Mouse (Mus musculus) kidney, postnatal 0 days (tissue): ENCODE measurements around the gene Prss35. TPM values are rescaled to one million over a fixed set of nuclear protein-coding genes. Genes with fewer than 3 reads are reported as not detected.

ENCODE experiments used
- ATAC-seq: fragments of 200-750 bp; cut with Nextera tagmentation; replicated peaks from 2 replicates; pipeline ENCODE4 v1.8.0; 2017; ENCODE audit warnings: low read depth, moderate number of reproducible peaks, moderate TSS enrichment, moderate library complexity; ENCODE audit not compliant: low FRiP score
- DNase-seq: peaks from one replicate; pipeline ENCODE4 v3.0.0-alpha.2; 2016; ENCODE audit warnings: low spot score
- H3K27ac ChIP-seq: fragments of 300-500 bp; sonication (generic); 2 replicates; pipeline ENCODE4 v1.5.1; 2014; ENCODE audit warnings: mild to moderate bottlenecking
- H3K27me3 ChIP-seq: fragments of 300-500 bp; sonication (generic); 2 replicates; pipeline ENCODE4 v1.6.1; 2014; ENCODE audit warnings: low read length, mixed read lengths; ENCODE audit not compliant: insufficient read depth
- H3K36me3 ChIP-seq: fragments of 300-500 bp; sonication (generic); 2 replicates; pipeline ENCODE4 v1.6.1; 2014; ENCODE audit warnings: low read length, mixed read lengths; ENCODE audit not compliant: insufficient read depth
- H3K4me1 ChIP-seq: fragments of 300-500 bp; sonication (generic); replicated peaks from 2 replicates; pipeline ENCODE4 v1.6.1; 2014; ENCODE audit warnings: antibody characterized with exemption, low read length, mixed read lengths; ENCODE audit not compliant: insufficient read depth
- H3K4me2 ChIP-seq: fragments of 300-500 bp; sonication (generic); 2 replicates; pipeline ENCODE4 v1.6.1; 2014; ENCODE audit warnings: mild to moderate bottlenecking, low read length, moderate library complexity, mixed read lengths
- H3K4me3 ChIP-seq: fragments of 300-500 bp; sonication (generic); replicated peaks from 2 replicates; pipeline ENCODE4 v1.5.1; 2014; ENCODE audit warnings: low read depth, low read length
- H3K9ac ChIP-seq: fragments of 300-500 bp; sonication (generic); 2 replicates; pipeline ENCODE4 v1.6.1; 2014; ENCODE audit warnings: low read depth, low read length
- H3K9me3 ChIP-seq: fragments of 300-500 bp; sonication (generic); replicated peaks from 2 replicates; pipeline ENCODE4 v1.6.1; 2016; ENCODE audit warnings: low read length, inconsistent platforms, mixed read lengths
- CTCF ChIP-seq: IDR thresholded peaks from 2 replicates; pipeline ENCODE4 v1.5.1; 2016; ENCODE audit warnings: antibody characterized with exemption, low read depth, mild to moderate bottlenecking, moderate library complexity
- WGBS: fragments of 180-500 bp; shearing (Covaris S2); extraction: QIAGEN DNeasy Blood & Tissue Kit; methylation state at CpG from one replicate; pipeline ENCODE4 v1.1.7; 2014; 5-methylcytosine and 5-hydroxymethylcytosine counted together
- polyA plus RNA-seq: library from polyadenylated mRNA; unstranded; fragments of >200 nt; fragmentation: Nextera tagmentation; extraction: Ambion mirVana; gene quantifications from 2 replicates; pipeline ENCODE4 v1.2.1, GENCODE M21; 2015

Prss35 gene
- polyA plus RNA-seq, 1 experiment from 2014 or later = 7.1 TPM

DNA sequence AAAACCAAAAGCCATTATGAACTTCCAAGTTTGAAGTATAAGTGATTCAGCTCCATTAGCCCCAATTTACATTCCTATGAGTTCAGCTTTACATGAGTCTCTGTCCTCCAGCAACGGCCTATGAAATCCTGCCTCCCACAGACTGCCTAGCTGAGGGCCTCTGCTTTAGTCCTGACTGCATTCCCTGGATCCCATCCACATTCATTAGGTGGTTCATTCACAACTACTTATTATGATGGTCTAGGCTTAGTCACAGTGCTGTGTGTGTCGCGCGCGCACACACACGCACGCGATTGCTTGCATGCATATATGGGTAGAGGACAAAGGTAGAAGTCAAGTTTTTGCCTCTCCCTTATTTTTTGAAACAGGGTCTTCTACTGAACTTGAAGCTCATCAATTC lies 4.6 kb upstream of the Prss35 start:
- no peaks in the 10 kb centered on the region for H3K36me3 ChIP-seq
- no peak for TF ChIP-seq CTCF
- WGBS = 91% methylated on average over 8 of the region's 8 CpGs
- DNase-seq (no peak), ATAC-seq (no peak)
- H3K4me3 ChIP-seq = no peak overlapping the region
- peaks cover 5% of the 10 kb centered on the region; the same call in 1 of the 2 replicates for H3K4me1 ChIP-seq
- no peaks in the 10 kb centered on the region for H3K27me3 ChIP-seq
- no peak overlapping the region for H3K9ac ChIP-seq
- H3K9me3 ChIP-seq = no peaks in the 10 kb centered on the region
- no peak overlapping the region for H3K27ac ChIP-seq
- H3K4me2 ChIP-seq = no peak overlapping the region

DNA sequence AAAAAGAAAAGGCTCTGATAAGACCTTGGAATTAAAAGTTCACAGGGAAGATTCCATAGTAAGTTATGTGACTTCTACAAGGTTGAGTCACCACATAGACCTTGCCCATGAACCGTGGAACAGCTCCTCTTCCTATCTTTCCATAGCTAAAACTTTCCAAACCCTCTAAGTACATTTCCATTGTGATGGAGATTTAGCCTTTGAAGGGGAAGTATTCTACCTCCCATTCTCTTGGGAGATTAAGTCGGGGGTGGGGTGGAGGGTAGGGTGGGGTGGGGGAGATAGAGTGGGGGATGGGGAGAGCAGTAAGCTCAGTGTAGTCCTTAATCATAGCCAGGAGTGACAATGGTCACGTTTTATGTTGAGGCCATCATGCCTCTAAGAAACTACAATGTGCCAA lies 3.5 kb upstream of the Prss35 start:
- WGBS = 43% methylated on average over 3 of the region's 3 CpGs
- Histone ChIP-seq H3K4me2 (no peak overlapping the region), H3K27ac (no peak overlapping the region), H3K9ac (no peak overlapping the region), H3K36me3 (no peaks in the 10 kb centered on the region), H3K27me3 (no peaks in the 10 kb centered on the region), H3K4me1 (peaks cover 5% of the 10 kb centered on the region; the same call in 1 of the 2 replicates), H3K4me3 (no peak overlapping the region), H3K9me3 (no peaks in the 10 kb centered on the region)
- DNase-seq (no peak), ATAC-seq (no peak)
- no peak for TF ChIP-seq CTCF

DNA sequence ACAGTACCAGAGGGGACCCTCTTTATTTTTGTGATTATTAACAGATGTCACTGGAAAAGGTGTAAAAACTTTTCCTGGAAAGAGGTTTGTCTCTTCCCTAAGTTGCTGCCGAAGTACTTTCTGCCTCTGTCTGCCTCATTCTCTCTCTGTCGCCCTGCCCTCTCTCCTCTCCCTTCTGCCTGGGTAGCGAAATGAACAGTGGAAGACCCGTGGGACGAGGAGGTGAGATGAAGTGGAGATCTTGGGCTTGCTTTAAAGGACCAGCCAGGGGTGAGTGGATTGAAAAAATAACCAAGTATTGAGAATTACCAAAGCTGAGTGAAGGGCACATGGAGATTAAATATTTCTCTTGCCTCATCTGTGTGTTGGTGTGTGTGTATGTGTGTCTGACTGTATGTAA lies 592 bp downstream of the Prss35 start:
- Histone ChIP-seq H3K9me3 (no peaks in the 10 kb centered on the region), H3K27ac (no peak overlapping the region), H3K9ac (no peak overlapping the region), H3K36me3 (no peaks in the 10 kb centered on the region), H3K4me2 (peak overlapping the region; percentile 58; the same call in 1 of the 2 replicates), H3K4me3 (no peak overlapping the region), H3K27me3 (no peaks in the 10 kb centered on the region), H3K4me1 (peaks cover 5% of the 10 kb centered on the region; the same call in 1 of the 2 replicates)
- ATAC-seq (no peak), DNase-seq (no peak)
- WGBS = 34% methylated on average over 5 of the region's 5 CpGs
- TF ChIP-seq CTCF = no peak

DNA sequence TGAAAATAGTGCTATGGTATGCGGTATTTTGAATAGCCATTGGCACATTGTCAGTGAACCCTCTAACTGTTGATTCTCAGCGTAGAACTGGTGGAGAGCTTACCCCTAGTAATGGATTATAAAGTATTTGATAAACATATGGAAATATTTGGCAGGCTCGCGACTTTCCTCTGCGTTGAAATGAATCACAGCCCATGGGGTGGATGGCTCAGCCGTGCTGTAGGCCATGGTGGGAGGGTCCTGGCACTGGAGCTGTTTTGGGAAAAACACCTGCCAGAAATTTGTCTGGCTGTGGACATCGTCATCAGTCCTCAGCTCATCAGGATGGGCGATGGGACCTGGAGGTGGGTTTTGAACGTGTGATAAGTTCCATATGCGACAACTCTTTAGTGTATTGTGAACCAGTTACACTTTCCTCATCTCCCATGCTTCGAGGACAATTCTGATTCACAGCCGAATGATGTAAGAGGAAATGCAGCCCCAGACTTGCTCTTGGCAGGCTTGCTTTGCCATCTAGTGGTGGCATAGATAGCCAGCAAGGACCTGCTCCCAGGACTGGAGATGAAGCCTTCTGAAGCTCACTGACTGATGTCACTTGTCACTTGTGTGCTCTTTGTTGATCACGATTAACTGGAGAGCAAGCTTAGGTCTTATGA lies 2.6 kb downstream of the Prss35 start:
- Histone ChIP-seq H3K9me3 (no peaks in the 10 kb centered on the region), H3K4me3 (no peak overlapping the region), H3K27ac (no peak overlapping the region), H3K27me3 (no peaks in the 10 kb centered on the region), H3K36me3 (no peaks in the 10 kb centered on the region), H3K9ac (no peak overlapping the region), H3K4me2 (no peak overlapping the region), H3K4me1 (peaks cover 5% of the 10 kb centered on the region; the same call in 1 of the 2 replicates)
- ATAC-seq (peak; percentile 81), DNase-seq (peak; percentile 83)
- 37% methylated on average over 13 of the region's 13 CpGs for WGBS
- TF ChIP-seq CTCF = peak; percentile 94

DNA sequence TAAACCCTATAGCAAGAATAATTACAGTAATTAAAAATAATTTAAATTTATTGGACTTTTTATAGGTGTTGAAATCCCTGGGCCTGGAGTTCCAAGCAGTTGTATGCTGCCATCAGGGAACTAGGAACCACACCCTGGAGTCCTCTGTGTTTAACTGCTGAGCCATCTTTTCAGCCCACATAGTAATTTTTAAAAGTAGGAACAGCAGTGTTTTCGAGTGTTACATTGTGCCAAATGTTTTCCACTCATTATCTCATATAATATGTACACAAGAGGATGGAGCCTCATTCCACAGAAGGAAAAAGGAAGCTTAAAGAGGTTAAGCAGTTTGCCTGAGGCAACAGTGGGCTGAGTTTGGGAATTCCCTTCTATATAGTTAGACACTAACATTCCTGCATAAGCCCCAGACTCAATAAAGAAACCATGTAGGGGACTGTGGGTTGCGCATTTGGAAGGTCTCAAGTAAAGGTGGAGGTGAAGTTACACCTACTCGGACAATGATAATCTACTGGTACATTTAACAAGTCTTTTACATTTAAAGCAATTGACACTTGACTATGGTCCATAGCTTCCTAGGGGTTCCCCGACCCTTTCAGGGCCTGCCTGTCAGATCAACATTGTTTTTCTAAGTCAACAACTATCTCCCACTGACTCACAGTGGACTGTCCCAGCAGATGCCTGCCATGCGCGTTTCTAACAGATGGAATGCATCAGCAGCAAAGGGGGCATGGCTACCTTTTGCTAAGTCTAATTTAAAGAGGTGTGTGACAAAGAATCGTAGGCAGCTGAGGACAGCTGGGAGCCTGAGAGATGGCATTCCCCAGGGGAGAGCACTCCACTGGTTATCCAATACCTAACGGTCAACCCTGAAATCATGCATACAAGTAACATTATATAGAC lies 19.3 kb downstream of the Prss35 start:
- ATAC-seq = no peak
- H3K9ac ChIP-seq = no peak overlapping the region
- H3K9me3 ChIP-seq = no peaks in the 10 kb centered on the region
- H3K36me3 ChIP-seq = no peaks in the 10 kb centered on the region
- H3K27ac ChIP-seq = no peak overlapping the region
- TF ChIP-seq CTCF = no peak
- H3K27me3 ChIP-seq = no peaks in the 10 kb centered on the region
- no peak for DNase-seq
- H3K4me1 ChIP-seq = no peaks in the 10 kb centered on the region
- no peak overlapping the region for H3K4me2 ChIP-seq
- WGBS = 48% methylated on average over 8 of the region's 8 CpGs
- no peak overlapping the region for H3K4me3 ChIP-seq

DNA sequence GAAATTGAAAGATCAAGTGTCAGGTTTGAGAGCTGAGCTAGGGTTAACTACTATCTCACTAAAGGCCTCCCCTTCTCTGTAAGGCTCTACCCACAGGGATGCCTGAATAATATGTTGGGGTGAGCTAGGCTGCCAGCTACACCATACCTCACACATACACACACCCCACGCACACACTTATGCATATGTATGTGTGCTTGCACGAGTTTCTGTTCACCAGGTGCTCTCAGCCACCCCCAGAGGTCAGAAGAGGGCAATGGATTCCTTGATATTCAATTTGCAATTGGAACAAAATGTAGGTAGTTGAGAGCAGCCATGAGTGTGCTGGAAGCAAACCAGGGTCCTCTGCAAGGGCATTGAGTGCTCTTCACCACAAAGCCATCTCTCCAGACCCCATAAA lies 20.6 kb downstream of the Prss35 start:
- Histone ChIP-seq H3K36me3 (no peaks in the 10 kb centered on the region), H3K9ac (no peak overlapping the region), H3K4me2 (no peak overlapping the region), H3K9me3 (no peaks in the 10 kb centered on the region), H3K27ac (no peak overlapping the region), H3K4me1 (no peaks in the 10 kb centered on the region), H3K27me3 (no peaks in the 10 kb centered on the region), H3K4me3 (no peak overlapping the region)
- ATAC-seq = no peak
- DNase-seq = no peak
- WGBS = 57% methylated on average over 2 of the region's 2 CpGs
- TF ChIP-seq CTCF = no peak
